Mouse (Mus musculus) liver, adult 2 months (tissue): ENCODE results near the gene Tnfsf12.

ENCODE experiments used
- CTCF ChIP-seq: fragments of 200-500 bp; IDR thresholded peaks from 2 replicates; pipeline ENCODE4 v1.5.1; 2011; ENCODE audit warnings: low read depth, low read length, control low read depth
- POLR2A ChIP-seq: fragments of 200-500 bp; IDR thresholded peaks from 2 replicates; pipeline ENCODE4 v1.6.1; 2011; ENCODE audit warnings: low read length, control low read depth; ENCODE audit not compliant: insufficient read depth; ENCODE audit errors: extremely low read depth

DNA sequence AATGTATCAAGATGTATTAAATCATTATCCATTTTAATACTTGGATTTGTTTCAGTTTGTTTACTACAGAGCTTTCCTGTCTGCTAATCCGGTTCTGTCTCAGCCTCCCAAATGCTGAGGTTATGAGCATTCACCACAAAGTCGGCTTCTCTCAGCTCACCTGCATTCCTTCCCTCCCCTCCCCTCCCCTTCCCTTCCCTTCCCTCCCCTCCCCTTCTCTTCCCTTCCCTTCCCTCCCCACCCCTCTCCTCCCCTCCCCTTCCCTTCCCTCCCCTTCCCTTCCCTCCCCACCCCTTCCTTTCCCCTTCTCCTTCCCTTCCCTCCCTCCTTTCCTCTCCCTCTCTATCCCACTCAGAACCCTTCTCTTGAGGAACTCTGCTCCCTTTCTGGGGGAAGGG is 9.0 kb upstream of the Tnfsf12 start:
- TF ChIP-seq CTCF = no peak
- TF ChIP-seq POLR2A = no peak
